In genomic region chr8:108031159-108031558, GRCm38 (mm10) we compare ENCODE assay signal across 31 mouse cellular contexts.
"Had no signal": no experiment of that assay in that cellular context is flagged by ENCODE, and none has a peak within 500 bp of the region (broad histone marks: within the 10 kb centered on the region; RNA-seq: fewer than 3 reads in every experiment).

No protein-coding gene starts in this region.

- H3K36me3 ChIP-seq: heart, embryonic 12.5 days; heart, embryonic 13.5 days; heart, embryonic 15.5 days; hindbrain, embryonic 10.5 days; hindbrain, embryonic 12.5 days; hindbrain, embryonic 13.5 days; hindbrain, embryonic 15.5 days; intestine, embryonic 15.5 days; kidney, embryonic 15.5 days had no signal

- H3K27me3 ChIP-seq: heart, embryonic 12.5 days; heart, embryonic 15.5 days; hindbrain, embryonic 12.5 days; hindbrain, embryonic 13.5 days; hindbrain, embryonic 15.5 days; intestine, embryonic 15.5 days; kidney, embryonic 15.5 days had no signal

- H3K27ac ChIP-seq: heart, embryonic 13.5 days; heart, embryonic 15.5 days; hindbrain, embryonic 10.5 days; hindbrain, embryonic 12.5 days; hindbrain, embryonic 13.5 days; hindbrain, embryonic 14.5 days; hindbrain, embryonic 15.5 days; hindbrain, postnatal 0 days; intestine, embryonic 15.5 days; kidney, embryonic 15.5 days; kidney, postnatal 0 days; layer of hippocampus, adult 2 months; left cerebral cortex, adult 2 months had no signal

- H3K4me2 ChIP-seq: heart, embryonic 11.5 days; heart, embryonic 12.5 days; heart, embryonic 13.5 days; heart, embryonic 15.5 days; hindbrain, embryonic 12.5 days; hindbrain, embryonic 13.5 days; hindbrain, embryonic 14.5 days; hindbrain, embryonic 15.5 days; intestine, embryonic 15.5 days; kidney, embryonic 15.5 days had no signal

- H3K9me3 ChIP-seq: heart, embryonic 12.5 days; heart, embryonic 13.5 days; heart, embryonic 15.5 days; hindbrain, embryonic 10.5 days; hindbrain, embryonic 12.5 days; hindbrain, embryonic 13.5 days; hindbrain, embryonic 15.5 days; intestine, embryonic 15.5 days; kidney, embryonic 15.5 days had no signal

- H3K4me3 ChIP-seq: heart, embryonic 12.5 days; heart, embryonic 13.5 days; heart, embryonic 15.5 days; hindbrain, embryonic 10.5 days; hindbrain, embryonic 12.5 days; hindbrain, embryonic 13.5 days; hindbrain, embryonic 15.5 days; intestine, embryonic 15.5 days; kidney, embryonic 15.5 days; layer of hippocampus, adult 2 months; left cerebral cortex, adult 2 months had no signal

- DNase-seq: heart, postnatal 10 days; heart, postnatal 14 days; heart, postnatal 36 days; heart, postnatal 4 days; kidney, adult 11 months; kidney, adult 18-20 months; kidney, adult 2 months; kidney, adult 8-10 months; kidney, adult 9 months; kidney, postnatal 10 days; kidney, postnatal 14 days; kidney, postnatal 25 days; kidney, postnatal 36 days; kidney, postnatal 4 days; layer of hippocampus, adult 9-11 months; layer of hippocampus, postnatal 36 days had no signal

- H3K9ac ChIP-seq: heart, embryonic 12.5 days; heart, embryonic 13.5 days; heart, embryonic 15.5 days; hindbrain, embryonic 12.5 days; hindbrain, embryonic 13.5 days; hindbrain, embryonic 14.5 days; hindbrain, embryonic 15.5 days; intestine, embryonic 15.5 days; kidney, embryonic 15.5 days had no signal
